9 mouse cellular contexts compared by ENCODE assay signal in the genomic region with DNA sequence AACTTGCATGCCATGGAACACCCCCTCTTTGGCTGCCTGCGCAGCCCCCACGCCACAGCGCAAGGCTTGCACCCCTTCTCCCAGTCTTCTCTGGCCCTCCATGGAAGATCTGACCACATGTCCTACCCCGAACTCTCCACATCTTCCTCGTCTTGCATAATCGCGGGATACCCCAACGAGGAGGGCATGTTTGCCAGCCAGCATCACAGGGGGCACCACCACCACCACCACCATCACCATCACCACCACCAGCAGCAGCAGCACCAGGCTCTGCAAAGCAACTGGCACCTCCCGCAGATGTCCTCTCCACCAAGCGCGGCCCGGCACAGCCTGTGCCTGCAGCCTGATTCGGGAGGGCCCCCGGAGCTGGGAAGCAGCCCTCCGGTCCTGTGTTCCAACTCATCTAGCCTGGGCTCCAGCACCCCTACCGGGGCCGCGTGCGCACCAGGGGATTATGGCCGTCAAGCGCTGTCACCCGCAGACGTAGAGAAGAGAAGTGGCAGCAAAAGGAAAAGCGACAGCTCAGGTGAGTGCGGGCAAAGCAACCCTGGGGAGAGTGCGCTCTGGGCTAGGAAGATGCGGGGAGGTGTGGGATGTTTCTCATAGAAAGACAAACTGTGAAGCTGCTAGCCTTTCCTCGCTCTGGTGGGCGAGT. TPM values are rescaled to one million over a fixed set of nuclear protein-coding genes. Genes with fewer than 3 reads are reported as not detected.
DNase-seq lines count a peak whose midpoint lies in the region; ATAC-seq and TF ChIP-seq lines count a peak whose summit lies in the region.
"Had no signal": no experiment of that assay in that cellular context is flagged by ENCODE, and none has a peak within 500 bp of the region (broad histone marks: within the 10 kb centered on the region; RNA-seq: fewer than 3 reads in every experiment).

No protein-coding gene starts in this region.

- peaks cover 45% of the 10 kb centered on the region for H3K27me3 ChIP-seq in forebrain, embryonic 12.5 days
- H3K27me3 ChIP-seq in liver, embryonic 13.5 days: peaks cover 39% of the 10 kb centered on the region

- intact Hi-C loops in gastrocnemius, adult 2 months (cut with DNase I): loop anchor here (2.0 to 10.0 kb wide), 4 partner anchors 92 to 486 kb away; no protein-coding TSS in a partner anchor
- intact Hi-C loops in heart, postnatal 36 days (cut with DNase I): loop anchor here (1.0 to 10.0 kb wide), 5 partner anchors 93 to 1074 kb away; no protein-coding TSS in a partner anchor

- no peaks in the 10 kb centered on the region for H3K36me3 ChIP-seq in ES-E14 (ENCODE audit: control insufficient read depth, insufficient read depth, low read length, poor library complexity, severe bottlenecking)
- no peaks in the 10 kb centered on the region for H3K36me3 ChIP-seq in forebrain, embryonic 12.5 days (replicated peaks)
- H3K36me3 ChIP-seq in liver, embryonic 13.5 days: no peaks in the 10 kb centered on the region

- H3K9me3 ChIP-seq in ES-E14 (ENCODE audit: control insufficient read depth, insufficient read depth, low read depth, low read length): no peaks in the 10 kb centered on the region
- H3K9me3 ChIP-seq in forebrain, embryonic 12.5 days: no peaks in the 10 kb centered on the region
- no peaks in the 10 kb centered on the region for H3K9me3 ChIP-seq in liver, embryonic 13.5 days (replicated peaks)

- peak overlapping the region; percentile 90 for H3K4me2 ChIP-seq in forebrain, embryonic 12.5 days
- H3K4me2 ChIP-seq in liver, embryonic 13.5 days: peak overlapping the region; percentile 55

- peak; percentile 50 for DNase-seq in gastrocnemius, adult 2 months
- no peak for DNase-seq in gastrocnemius, adult 18-20 months (ENCODE audit: low spot score)
- DNase-seq in ES-E14 (ENCODE audit: low read depth, low spot score): no peak
- peak; percentile 36 to 63 for DNase-seq in heart, postnatal 36 days
- DNase-seq in liver, embryonic 13.5 days: no peak
- DNase-seq in urinary bladder, postnatal 4 days (ENCODE audit: low spot score in 2 of 2): no peak

- no peak for TF ChIP-seq CTCF in gastrocnemius, adult 2 months (IDR thresholded peaks at IDR 0.05)
- TF ChIP-seq CTCF in olfactory bulb, adult 2 months (IDR thresholded peaks at IDR 0.05; ENCODE audit: insufficient read depth, low read depth, low read length): no peak

- peak overlapping the region; percentile 87 for H3K4me3 ChIP-seq in gastrocnemius, adult 2 months
- peak overlapping the region; percentile 43 to 44 for H3K4me3 ChIP-seq in ES-E14 (ENCODE audit: insufficient read depth in 1 of 2, low read depth in 1 of 2, low read length in 2 of 2, poor library complexity in 1 of 2, severe bottlenecking in 1 of 2)
- peak overlapping the region; percentile 50 for H3K4me3 ChIP-seq in forebrain, embryonic 12.5 days (replicated peaks)
- peak overlapping the region; percentile 47 for H3K4me3 ChIP-seq in liver, embryonic 13.5 days (replicated peaks)
- H3K4me3 ChIP-seq in olfactory bulb, adult 2 months (ENCODE audit: insufficient read depth, low read depth, low read length): peak overlapping the region; percentile 39

- ATAC-seq in forebrain, embryonic 12.5 days (ENCODE audit: low FRiP score): peak; percentile 76
- ATAC-seq in liver, embryonic 13.5 days (ENCODE audit: low read depth): no peak

- no peak overlapping the region for H3K9ac ChIP-seq in ES-E14 (ENCODE audit: insufficient read depth, low read depth, low read length, poor library complexity, severe bottlenecking)
- H3K9ac ChIP-seq in forebrain, embryonic 12.5 days: peak overlapping the region; percentile 29
- H3K9ac ChIP-seq in liver, embryonic 13.5 days: no peak overlapping the region

- H3K4me1 ChIP-seq in ES-E14 (ENCODE audit: control insufficient read depth in 2 of 2, insufficient read depth in 2 of 2, low read length in 2 of 2, poor library complexity in 1 of 2): peaks cover 0 to 5% of the 10 kb centered on the region in 2 experiments; a peak in 1 of 4 replicates
- peaks cover 16% of the 10 kb centered on the region for H3K4me1 ChIP-seq in forebrain, embryonic 12.5 days
- no peaks in the 10 kb centered on the region for H3K4me1 ChIP-seq in liver, embryonic 13.5 days (replicated peaks)
- H3K4me1 ChIP-seq in olfactory bulb, adult 2 months (ENCODE audit: control insufficient read depth, insufficient read depth, low read length): peaks cover 17% of the 10 kb centered on the region

- in situ Hi-C loops in ES-E14 (cut with MboI; ENCODE audit: low sequenced_read_pairs in 2 of 2, unreplicated experiment in 2 of 2): no loop called here

- WGBS in forebrain, embryonic 12.5 days: under 1% methylated on average over 29 of the region's 29 CpGs
- WGBS in liver, embryonic 13.5 days (ENCODE audit: insufficient replicate concordance): 1% methylated on average over 29 of the region's 29 CpGs
- WGBS in olfactory bulb, adult 2 months: under 1% methylated on average over 29 of the region's 29 CpGs

- no peak for TF ChIP-seq POLR2A in olfactory bulb, adult 2 months (IDR thresholded peaks at IDR 0.05; ENCODE audit: insufficient read depth, low read depth, low read length)

- H3K27ac ChIP-seq in gastrocnemius, adult 2 months: peak overlapping the region; percentile 92
- H3K27ac ChIP-seq in ES-E14 (ENCODE audit: insufficient read depth, low read depth, low read length, poor library complexity, severe bottlenecking): no peak overlapping the region
- no peak overlapping the region for H3K27ac ChIP-seq in forebrain, embryonic 12.5 days
- no peak overlapping the region for H3K27ac ChIP-seq in liver, embryonic 13.5 days
- no peak overlapping the region for H3K27ac ChIP-seq in olfactory bulb, adult 2 months (ENCODE audit: insufficient read depth, low read depth, low read length)

TF ChIP-seq in ES-E14, 5 proteins besides CTCF, POLR2A, EP300 and RAD21:
- no peak for TF ChIP-seq MAFK (IDR thresholded peaks at IDR 0.05; ENCODE audit: insufficient read depth, low read depth, low read length)
- no peak for TF ChIP-seq HCFC1 (IDR thresholded peaks at IDR 0.05; ENCODE audit: borderline replicate concordance, insufficient read depth, low read length)
- no peak for TF ChIP-seq CHD2 (IDR thresholded peaks at IDR 0.05; ENCODE audit: low read depth, low read length)
- no peak for TF ChIP-seq ZNF384 (IDR thresholded peaks at IDR 0.05; ENCODE audit: low read depth, low read length)

RNA-seq across cellular contexts. Expression of a gene that starts 0.6 kb away (rescaled TPM):
- 1 to 10 TPM; 8.8 to 9.6 TPM for total RNA-seq in gastrocnemius, adult 2 months (2021)
- 10 to 100 TPM in 1 of 2 experiments, 1 to 10 TPM in 1; 4.7 to 10.7 TPM for total RNA-seq in gastrocnemius, adult 18-20 months (2021)
- 0.11 and 0.31 TPM in 2 replicates for total RNA-seq in ES-E14 (2012; rRNA removed)
- 0.59 and 0.69 TPM in 2 replicates for polyA plus RNA-seq in forebrain, embryonic 12.5 days (2016; fragmentation: Nextera tagmentation; extraction: Ambion mirVana)
- total RNA-seq in heart, postnatal 36 days (2021): 10 to 100 TPM; 16.0 to 16.2 TPM
- polyA plus RNA-seq in liver, embryonic 13.5 days (2015; fragmentation: Nextera tagmentation; extraction: Ambion mirVana): 0.41 and 0.48 TPM in 2 replicates
- not detected in 2 replicates for polyA plus RNA-seq in olfactory bulb, adult 2 months (2012; ENCODE audit: insufficient read depth, insufficient read length, low replicate concordance, missing spikeins)
- total RNA-seq: layer of hippocampus, postnatal 14 days had no signal

Comparison
In these comparisons a context has a peak if more than half of its experiments do, and no peak if none do; other contexts are left out.
1. DNase-seq: peak in gastrocnemius, adult 2 months (single experiment) and heart, postnatal 36 days (2 of 2); none in gastrocnemius, adult 18-20 months (single experiment), ES-E14 (single experiment), liver, embryonic 13.5 days (single experiment) and urinary bladder, postnatal 4 days (0 of 2).
2. Peak in every context shown above with its lines, with median percentiles within 50 percentile points of each other: H3K4me3 ChIP-seq.